Mouse (Mus musculus): ENCODE data around the gene Slc37a1.

Slc37a1 gene

GRCm38 (mm10) chr17:31286492-31286891 is at the start of gene Slc37a1:
Gene Slc37a1 (plus strand): TSS chr17:31286792.
- no peak for DNase-seq (ENCODE audit: low spot score)

- DNase-seq (ENCODE audit: low spot score) = no peak
These were observed 48.2 kb upstream of the Slc37a1 start for GRCm38 (mm10) chr17:31238234-31239020.

GRCm38 (mm10) chr17:31241156-31241555 is 45.4 kb upstream of the Slc37a1 start:
- DNase-seq (ENCODE audit: low spot score) = no peak

- no peak for DNase-seq (ENCODE audit: low spot score)
These were observed 43.8 kb upstream of the Slc37a1 start for GRCm38 (mm10) chr17:31242764-31243163.

GRCm38 (mm10) chr17:31245321-31245720 is 41.3 kb upstream of the Slc37a1 start:
- DNase-seq (ENCODE audit: low spot score) = no peak

GRCm38 (mm10) chr17:31247144-31247543 is 39.4 kb upstream of the Slc37a1 start:
- no peak for DNase-seq (ENCODE audit: low spot score)

- DNase-seq (ENCODE audit: low spot score) = no peak
These were observed 32.6 kb upstream of the Slc37a1 start for GRCm38 (mm10) chr17:31253951-31254350.

- DNase-seq (ENCODE audit: low spot score) = peak; percentile 86
These were observed 32.1 kb upstream of the Slc37a1 start for GRCm38 (mm10) chr17:31254463-31254931.

GRCm38 (mm10) chr17:31257149-31257548 is 29.4 kb upstream of the Slc37a1 start:
- no peak for DNase-seq (ENCODE audit: low spot score)

- DNase-seq (ENCODE audit: low spot score) = no peak
These were observed 28.7 kb upstream of the Slc37a1 start for GRCm38 (mm10) chr17:31257898-31258297.

- DNase-seq (ENCODE audit: low spot score) = no peak
These were observed 28.2 kb upstream of the Slc37a1 start for GRCm38 (mm10) chr17:31258310-31258865.

GRCm38 (mm10) chr17:31259145-31259544 is 27.4 kb upstream of the Slc37a1 start:
- no peak for DNase-seq (ENCODE audit: low spot score)

GRCm38 (mm10) chr17:31259825-31260224 is 26.8 kb upstream of the Slc37a1 start:
- DNase-seq (ENCODE audit: low spot score) = no peak

GRCm38 (mm10) chr17:31260430-31260829 is 26.2 kb upstream of the Slc37a1 start:
- DNase-seq (ENCODE audit: low spot score) = peak; percentile 73

- no peak for DNase-seq (ENCODE audit: low spot score)
These were observed 25.2 kb upstream of the Slc37a1 start for GRCm38 (mm10) chr17:31261352-31261751.

- no peak for DNase-seq (ENCODE audit: low spot score)
These were observed 23.9 kb upstream of the Slc37a1 start for GRCm38 (mm10) chr17:31262715-31263114.

- DNase-seq (ENCODE audit: low spot score) = no peak
These were observed 22.8 kb upstream of the Slc37a1 start for GRCm38 (mm10) chr17:31263770-31264169.

GRCm38 (mm10) chr17:31264372-31264771 is 22.2 kb upstream of the Slc37a1 start:
- no peak for DNase-seq (ENCODE audit: low spot score)

GRCm38 (mm10) chr17:31265171-31265572 is 21.4 kb upstream of the Slc37a1 start:
- peak; percentile 52 for DNase-seq (ENCODE audit: low spot score)

- DNase-seq (ENCODE audit: low spot score) = no peak
These were observed 20.8 kb upstream of the Slc37a1 start for GRCm38 (mm10) chr17:31265831-31266230.

GRCm38 (mm10) chr17:31266321-31266950 is 20.2 kb upstream of the Slc37a1 start:
- no peak for DNase-seq (ENCODE audit: low spot score)

GRCm38 (mm10) chr17:31267138-31267537 is 19.5 kb upstream of the Slc37a1 start:
- DNase-seq (ENCODE audit: low spot score) = no peak

GRCm38 (mm10) chr17:31267603-31268002 is 19.0 kb upstream of the Slc37a1 start:
- no peak for DNase-seq (ENCODE audit: low spot score)
